Mouse (Mus musculus): Measurements from ENCODE around the gene Myh11.

GRCm38 (mm10) chr16:14292205-14293199 is 1.3 kb upstream of the Myh11 start:
- TF ChIP-seq CTCF (IDR thresholded peaks at IDR 0.05; ENCODE audit: extremely low read depth, insufficient read depth, low read length) (no peak), POLR2A (IDR thresholded peaks at IDR 0.05; ENCODE audit: extremely low read depth, insufficient read depth, low read length) (no peak)
